Mouse (Mus musculus): ENCODE measurements at regions not wholly inside any gene's neighbourhood (a gene's known extent, or its start where the extent isn't known, plus 50 kb on each side); places are given as distances from the start of the nearest gene placed in this dataset.

- TF ChIP-seq POLR2A (IDR thresholded peaks at IDR 0.05; ENCODE audit: borderline replicate concordance, extremely low read depth, insufficient read depth, insufficient read length, poor library complexity, severe bottlenecking): no peak
- no peak for TF ChIP-seq CTCF (IDR thresholded peaks at IDR 0.05; ENCODE audit: borderline replicate concordance, extremely low read depth, insufficient read depth, insufficient read length)
- no peak for DNase-seq (ENCODE audit: low read depth)
These were observed 564.0 kb upstream of the Arpp21 start for GRCm38 (mm10) chr9:112799583-112800220.

- TF ChIP-seq CTCF (IDR thresholded peaks at IDR 0.05; ENCODE audit: borderline replicate concordance, extremely low read depth, insufficient read depth, insufficient read length) (peak; percentile 24; the same call in 1 of the 2 replicates), POLR2A (IDR thresholded peaks at IDR 0.05; ENCODE audit: borderline replicate concordance, extremely low read depth, insufficient read depth, insufficient read length, poor library complexity, severe bottlenecking) (no peak)
- no peak for DNase-seq (ENCODE audit: low read depth)
These were observed 557.8 kb upstream of the Arpp21 start for GRCm38 (mm10) chr9:112793537-112793936.

GRCm38 (mm10) chr9:112771981-112772380 is 536.2 kb upstream of the Arpp21 start:
- no peak for DNase-seq (ENCODE audit: low read depth)
- TF ChIP-seq CTCF (IDR thresholded peaks at IDR 0.05; ENCODE audit: borderline replicate concordance, extremely low read depth, insufficient read depth, insufficient read length): no peak
- TF ChIP-seq POLR2A (IDR thresholded peaks at IDR 0.05; ENCODE audit: borderline replicate concordance, extremely low read depth, insufficient read depth, insufficient read length, poor library complexity, severe bottlenecking): no peak

GRCm38 (mm10) chr9:112744616-112745015 is 508.9 kb upstream of the Arpp21 start:
- TF ChIP-seq POLR2A (IDR thresholded peaks at IDR 0.05; ENCODE audit: borderline replicate concordance, extremely low read depth, insufficient read depth, insufficient read length, poor library complexity, severe bottlenecking) (no peak), CTCF (IDR thresholded peaks at IDR 0.05; ENCODE audit: borderline replicate concordance, extremely low read depth, insufficient read depth, insufficient read length) (no peak)

GRCm38 (mm10) chr9:112743871-112744590 is 508.3 kb upstream of the Arpp21 start:
- TF ChIP-seq POLR2A (IDR thresholded peaks at IDR 0.05; ENCODE audit: borderline replicate concordance, extremely low read depth, insufficient read depth, insufficient read length, poor library complexity, severe bottlenecking) (no peak), CTCF (IDR thresholded peaks at IDR 0.05; ENCODE audit: borderline replicate concordance, extremely low read depth, insufficient read depth, insufficient read length) (no peak)
- DNase-seq (ENCODE audit: low read depth): no peak

More at GRCm38 (mm10) chr9:112744616-112745015, 508.9 kb upstream of the Arpp21 start:
- no peak for DNase-seq (ENCODE audit: low read depth)

GRCm38 (mm10) chr9:112735761-112736160 is 500.0 kb upstream of the Arpp21 start:
- TF ChIP-seq POLR2A (IDR thresholded peaks at IDR 0.05; ENCODE audit: borderline replicate concordance, extremely low read depth, insufficient read depth, insufficient read length, poor library complexity, severe bottlenecking): no peak
- no peak for TF ChIP-seq CTCF (IDR thresholded peaks at IDR 0.05; ENCODE audit: borderline replicate concordance, extremely low read depth, insufficient read depth, insufficient read length)
- no peak for DNase-seq (ENCODE audit: low read depth)

GRCm38 (mm10) chr9:112725523-112725922 is 489.8 kb upstream of the Arpp21 start:
- TF ChIP-seq CTCF (IDR thresholded peaks at IDR 0.05; ENCODE audit: borderline replicate concordance, extremely low read depth, insufficient read depth, insufficient read length) (peak; percentile 46; the same call in 1 of the 2 replicates), POLR2A (IDR thresholded peaks at IDR 0.05; ENCODE audit: borderline replicate concordance, extremely low read depth, insufficient read depth, insufficient read length, poor library complexity, severe bottlenecking) (no peak)
- peak; percentile 69 for DNase-seq (ENCODE audit: low read depth)

GRCm38 (mm10) chr9:112725103-112725502 is 489.4 kb upstream of the Arpp21 start:
- DNase-seq (ENCODE audit: low read depth): no peak
- TF ChIP-seq CTCF (IDR thresholded peaks at IDR 0.05; ENCODE audit: borderline replicate concordance, extremely low read depth, insufficient read depth, insufficient read length) (no peak), POLR2A (IDR thresholded peaks at IDR 0.05; ENCODE audit: borderline replicate concordance, extremely low read depth, insufficient read depth, insufficient read length, poor library complexity, severe bottlenecking) (no peak)

GRCm38 (mm10) chr9:112723346-112723745 is 487.6 kb upstream of the Arpp21 start:
- TF ChIP-seq CTCF (IDR thresholded peaks at IDR 0.05; ENCODE audit: borderline replicate concordance, extremely low read depth, insufficient read depth, insufficient read length) (no peak), POLR2A (IDR thresholded peaks at IDR 0.05; ENCODE audit: borderline replicate concordance, extremely low read depth, insufficient read depth, insufficient read length, poor library complexity, severe bottlenecking) (no peak)
- no peak for DNase-seq (ENCODE audit: low read depth)

GRCm38 (mm10) chr9:112722501-112722900 is 486.8 kb upstream of the Arpp21 start:
- peak; percentile 52 for DNase-seq (ENCODE audit: low read depth)
- TF ChIP-seq CTCF (IDR thresholded peaks at IDR 0.05; ENCODE audit: borderline replicate concordance, extremely low read depth, insufficient read depth, insufficient read length) (no peak), POLR2A (IDR thresholded peaks at IDR 0.05; ENCODE audit: borderline replicate concordance, extremely low read depth, insufficient read depth, insufficient read length, poor library complexity, severe bottlenecking) (no peak)

- peak; percentile 57 for DNase-seq (ENCODE audit: low read depth)
These were observed 479.5 kb upstream of the Arpp21 start for GRCm38 (mm10) chr9:112715197-112715762.

More at GRCm38 (mm10) chr9:112715197-112715762, 479.5 kb upstream of the Arpp21 start:
- TF ChIP-seq CTCF (IDR thresholded peaks at IDR 0.05; ENCODE audit: borderline replicate concordance, extremely low read depth, insufficient read depth, insufficient read length): no peak
